Mouse (Mus musculus) adrenal gland, adult 8-10 months (tissue): Measurements from ENCODE around the gene Ugt1a6a. TPM values are rescaled to one million over a fixed set of nuclear protein-coding genes. Genes with fewer than 3 reads are reported as not detected.

Experiments
- total RNA-seq, 4 experiments: library from RNA; stranded (reverse); gene quantifications; 2 replicates each; pipeline ENCODE4 v1.2.4; 2022

Gene Ugt1a6a
- total RNA-seq, 4 experiments from 2014 or later, result 5.9 to 25.6 (median 9.6) TPM

Other genes starting within 250 kb of the Ugt1a6a start
- gene Usp40, start 126.3 kb upstream of the Ugt1a6a start, total RNA-seq, result 10 to 100 TPM; 25.3 to 45.1 (median 31.9) TPM
- gene Ugt1a10, start 79.4 kb upstream of the Ugt1a6a start, total RNA-seq, result not detected
- gene Ugt1a9, start 64.0 kb upstream of the Ugt1a6a start, total RNA-seq, result under 1 TPM in 1 of 4 experiments, not detected in 3; 0.17 TPM
- gene Ugt1a8, start 47.0 kb upstream of the Ugt1a6a start, total RNA-seq, result not detected
- 1 to 10 TPM; 1.0 to 4.2 (median 3.2) TPM for gene Ugt1a7c, start 39.7 kb upstream of the Ugt1a6a start, total RNA-seq
- gene Ugt1a6b, start 31.6 kb upstream of the Ugt1a6a start, total RNA-seq, result 10 to 100 TPM in 1 of 4 experiments, 1 to 10 TPM in 3; 2.8 to 10.2 (median 5.2) TPM
- 1 to 10 TPM in 1 of 4 experiments, under 1 TPM in 2, not detected in 1; 0.38 to 1.3 (median 0.73) TPM for gene Ugt1a5, start 31.2 kb downstream of the Ugt1a6a start, total RNA-seq
- under 1 TPM in 3 of 4 experiments, not detected in 1; 0.24 to 0.51 (median 0.28) TPM for gene Ugt1a2, start 65.8 kb downstream of the Ugt1a6a start, total RNA-seq
- 1 to 10 TPM; 1.8 to 4.7 (median 3.3) TPM for gene Dnajb3, start 71.0 kb downstream of the Ugt1a6a start, total RNA-seq
- 10 to 100 TPM in 2 of 4 experiments, under 1 TPM in 2; 0.40 to 83.2 (median 28.8) TPM for gene Ugt1a1, start 77.2 kb downstream of the Ugt1a6a start, total RNA-seq
- gene Mroh2a, start 92.2 kb downstream of the Ugt1a6a start, total RNA-seq, result under 1 TPM in 2 of 4 experiments, not detected in 2; 0.10 to 0.16 TPM
- 10 to 100 TPM; 33.0 to 55.0 (median 43.2) TPM for gene Hjurp, start 142.8 kb downstream of the Ugt1a6a start, total RNA-seq
- gene Trpm8, start 142.9 kb downstream of the Ugt1a6a start, total RNA-seq, result not detected